Comparison of ENCODE assay signal across 7 mouse cellular contexts in genomic region chr11:56159412-56160074, GRCm38 (mm10).
A peak's percentile ranks its signal among the peaks of the same experiment; 100 is the strongest.
DNase-seq lines count a peak whose midpoint lies in the region; ATAC-seq and TF ChIP-seq lines count a peak whose summit lies in the region.

No protein-coding gene starts in this region.

- no peak for TF ChIP-seq POLR2A in MEL (IDR thresholded peaks at IDR 0.05; ENCODE audit: control insufficient read depth in 1 of 2, insufficient read depth in 1 of 2, low read depth in 1 of 2, low read length in 2 of 2, poor library complexity in 1 of 2)

- H3K27ac ChIP-seq in MEL (ENCODE audit: control insufficient read depth, low read depth, low read length): no peak overlapping the region
- no peak overlapping the region for H3K27ac ChIP-seq in forebrain, embryonic 14.5 days (ENCODE audit: low read depth, low read length)
- no peak overlapping the region for H3K27ac ChIP-seq in limb, embryonic 10.5 days
- no peak overlapping the region for H3K27ac ChIP-seq in neural tube, embryonic 12.5 days

- no peaks in the 10 kb centered on the region for H3K4me1 ChIP-seq in MEL (ENCODE audit: control insufficient read depth in 1 of 2, insufficient read depth in 2 of 2, low read length in 2 of 2)
- H3K4me1 ChIP-seq in forebrain, embryonic 14.5 days (ENCODE audit: control insufficient read depth, insufficient read depth, low read length): 0 out of 2 replicates have a peak, but pooled peaks cover 4% of the 10 kb centered on the region
- no peaks in the 10 kb centered on the region for H3K4me1 ChIP-seq in limb, embryonic 10.5 days
- no peaks in the 10 kb centered on the region for H3K4me1 ChIP-seq in neural tube, embryonic 12.5 days

- TF ChIP-seq RAD21 in MEL (IDR thresholded peaks at IDR 0.05; ENCODE audit: low read depth, low read length): peak; percentile 18; the same call in 1 of the 2 replicates

- H3K36me3 ChIP-seq in MEL (ENCODE audit: control insufficient read depth in 1 of 2, insufficient read depth in 2 of 2, low read length in 2 of 2): no peaks in the 10 kb centered on the region
- H3K36me3 ChIP-seq in forebrain, embryonic 14.5 days (ENCODE audit: control insufficient read depth, insufficient read depth, low read length): no peaks in the 10 kb centered on the region
- no peaks in the 10 kb centered on the region for H3K36me3 ChIP-seq in limb, embryonic 10.5 days
- no peaks in the 10 kb centered on the region for H3K36me3 ChIP-seq in neural tube, embryonic 12.5 days

- TF ChIP-seq CTCF in MEL (IDR thresholded peaks at IDR 0.05 in 2 of 3, conservative IDR thresholded peaks at IDR 0.05 in 1 of 3; ENCODE audit: control insufficient read depth in 1 of 3, insufficient read depth in 1 of 3, low read depth in 2 of 3, low read length in 3 of 3, poor library complexity in 1 of 3, severe bottlenecking in 1 of 3): peak in 1 of 3 experiments; percentile 23; a peak in 1 of 6 replicates

- no peak overlapping the region for H3K9ac ChIP-seq in MEL (ENCODE audit: control insufficient read depth, low read depth, low read length, poor library complexity, severe bottlenecking)
- no peak overlapping the region for H3K9ac ChIP-seq in forebrain, embryonic 14.5 days (ENCODE audit: low read length)
- no peak overlapping the region for H3K9ac ChIP-seq in neural tube, embryonic 12.5 days

- H3K4me3 ChIP-seq in MEL (ENCODE audit: control insufficient read depth in 1 of 2, insufficient read depth in 1 of 2, low read depth in 2 of 2, low read length in 2 of 2): no peak overlapping the region
- no peak overlapping the region for H3K4me3 ChIP-seq in forebrain, embryonic 14.5 days (ENCODE audit: low read depth, low read length)
- no peak overlapping the region for H3K4me3 ChIP-seq in limb, embryonic 10.5 days
- H3K4me3 ChIP-seq in neural tube, embryonic 12.5 days: no peak overlapping the region

- peak; percentile 6 for DNase-seq in MEL (ENCODE audit: low read depth, low spot score)
- peak; percentile 50 for DNase-seq in adrenal gland, postnatal 10 days
- peak; percentile 83 for DNase-seq in forebrain, embryonic 14.5 days (ENCODE audit: low spot score)
- peak; percentile 22 for DNase-seq in hindlimb bud, embryonic 11.5 days (ENCODE audit: extremely low spot score, low read depth, low spot score)
- DNase-seq in limb, embryonic 10.5 days (ENCODE audit: low spot score): peak; percentile 52
- DNase-seq in thymus, postnatal 14 days: no peak

- H3K27me3 ChIP-seq in MEL (ENCODE audit: control insufficient read depth in 1 of 2, insufficient read depth in 2 of 2, low read length in 2 of 2): no peaks in the 10 kb centered on the region
- no peaks in the 10 kb centered on the region for H3K27me3 ChIP-seq in forebrain, embryonic 14.5 days (replicated peaks; ENCODE audit: control insufficient read depth, insufficient read depth, low read length)
- H3K27me3 ChIP-seq in limb, embryonic 10.5 days (ENCODE audit: low read depth, poor library complexity, severe bottlenecking): no peaks in the 10 kb centered on the region
- H3K27me3 ChIP-seq in neural tube, embryonic 12.5 days (replicated peaks): 0 out of 2 replicates have a peak, but pooled peaks cover 8% of the 10 kb centered on the region

- no peak overlapping the region for H3K4me2 ChIP-seq in forebrain, embryonic 14.5 days (ENCODE audit: low read length)
- no peak overlapping the region for H3K4me2 ChIP-seq in neural tube, embryonic 12.5 days (replicated peaks)

- no peaks in the 10 kb centered on the region for H3K79me2 ChIP-seq in MEL (ENCODE audit: control insufficient read depth, insufficient read depth, low read length, poor library complexity)

- ATAC-seq in forebrain, embryonic 14.5 days: peak; percentile 87
- ATAC-seq in neural tube, embryonic 12.5 days (ENCODE audit: low FRiP score, low read depth): peak; percentile 78

- no peaks in the 10 kb centered on the region for H3K9me3 ChIP-seq in MEL (replicated peaks; ENCODE audit: insufficient read depth, low read length)
- no peaks in the 10 kb centered on the region for H3K9me3 ChIP-seq in forebrain, embryonic 14.5 days (replicated peaks; ENCODE audit: control insufficient read depth, low read length)
- H3K9me3 ChIP-seq in limb, embryonic 10.5 days (replicated peaks): no peaks in the 10 kb centered on the region
- no peaks in the 10 kb centered on the region for H3K9me3 ChIP-seq in neural tube, embryonic 12.5 days

- no peak for TF ChIP-seq EP300 in MEL (IDR thresholded peaks at IDR 0.05; ENCODE audit: low read depth in 1 of 2, low read length in 2 of 2)

- WGBS in forebrain, embryonic 14.5 days: 41% methylated on average over 10 of the region's 10 CpGs
- WGBS in limb, embryonic 10.5 days: 53% methylated on average over 10 of the region's 10 CpGs
- WGBS in neural tube, embryonic 12.5 days: 52% methylated on average over 10 of the region's 10 CpGs

TF ChIP-seq in MEL, 35 proteins besides CTCF, POLR2A, EP300 and RAD21:
- TF ChIP-seq SIN3A (IDR thresholded peaks at IDR 0.05; ENCODE audit: low read length) (no peak), GATA1 (IDR thresholded peaks at IDR 0.05; ENCODE audit: low read depth, low read length) (no peak), KAT2A (conservative IDR thresholded peaks at IDR 0.05; ENCODE audit: low read depth, low read length) (no peak), JUND (IDR thresholded peaks at IDR 0.05; ENCODE audit: low read depth, low read length) (no peak), RCOR1 (IDR thresholded peaks at IDR 0.05; ENCODE audit: low read depth, low read length) (no peak), ZNF384 (IDR thresholded peaks at IDR 0.05; ENCODE audit: low read depth, low read length) (no peak)
TF ChIP-seq in MEL: peak in this region for 0.
